Mouse (Mus musculus) liver, postnatal 0 days (tissue): ENCODE data around the gene Lamb1. TPM values are rescaled to one million over a fixed set of nuclear protein-coding genes. Genes with fewer than 3 reads are reported as not detected.

Source experiments
- ATAC-seq: fragments of 200-750 bp; cut with Nextera tagmentation; 2 replicates; pipeline ENCODE4 v1.8.0; 2017; ENCODE audit warnings: mild to moderate bottlenecking, moderate library complexity
- DNase-seq: peaks from one replicate; pipeline ENCODE4 v3.0.0-alpha.2; 2016
- H3K27ac ChIP-seq: fragments of 300-500 bp; sonication (generic); 2 replicates; pipeline ENCODE4 v1.5.1; 2014; ENCODE audit warnings: antibody characterized with exemption, moderate library complexity, mild to moderate bottlenecking, low read depth
- H3K27me3 ChIP-seq: fragments of 300-500 bp; sonication (generic); 2 replicates; pipeline ENCODE4 v1.6.1; 2014; ENCODE audit warnings: low read length, control low read depth, mixed read lengths; ENCODE audit not compliant: insufficient read depth
- H3K36me3 ChIP-seq: fragments of 300-500 bp; sonication (generic); replicated peaks from 2 replicates; pipeline ENCODE4 v1.6.1; 2014; ENCODE audit warnings: mild to moderate bottlenecking, control low read depth, low read length, moderate library complexity, mixed read lengths; ENCODE audit not compliant: insufficient read depth
- H3K4me1 ChIP-seq: fragments of 300-500 bp; sonication (generic); 2 replicates; pipeline ENCODE4 v1.6.1; 2014; ENCODE audit warnings: antibody characterized with exemption, mild to moderate bottlenecking, control low read depth; ENCODE audit not compliant: insufficient read depth
- H3K4me2 ChIP-seq: fragments of 300-500 bp; sonication (generic); 2 replicates; pipeline ENCODE4 v1.6.1; 2014; ENCODE audit warnings: low read depth, mild to moderate bottlenecking, low read length, moderate library complexity, mixed read lengths
- H3K4me3 ChIP-seq: fragments of 300-500 bp; sonication (generic); 2 replicates; pipeline ENCODE4 v1.5.1; 2014; ENCODE audit warnings: low read depth, low read length
- H3K9ac ChIP-seq: fragments of 300-500 bp; sonication (generic); replicated peaks from 2 replicates; pipeline ENCODE4 v1.6.1; 2014; ENCODE audit warnings: mild to moderate bottlenecking, moderate library complexity
- H3K9me3 ChIP-seq: fragments of 300-500 bp; sonication (generic); 2 replicates; pipeline ENCODE4 v1.6.1; 2016; ENCODE audit warnings: mild to moderate bottlenecking, control low read depth, low read length, mixed read lengths
- CTCF ChIP-seq: sonication (generic); IDR thresholded peaks from 2 replicates; pipeline ENCODE4 v1.5.1; 2016; ENCODE audit warnings: antibody characterized with exemption, low read depth
- EP300 ChIP-seq: IDR thresholded peaks from 2 replicates; pipeline ENCODE4 v1.6.1; 2016; ENCODE audit warnings: antibody characterized with exemption, low read depth, mild to moderate bottlenecking
- WGBS: fragments of 180-500 bp; shearing (Covaris S2); extraction: QIAGEN DNeasy Blood & Tissue Kit; methylation state at CpG from one replicate; pipeline ENCODE4 v1.1.7; 2014; ENCODE audit not compliant: insufficient replicate concordance; 5-methylcytosine and 5-hydroxymethylcytosine counted together
- polyA plus RNA-seq: library from polyadenylated mRNA; unstranded; fragments of >200 nt; fragmentation: Nextera tagmentation; extraction: Ambion mirVana; gene quantifications from 2 replicates; pipeline ENCODE4 v1.2.1, GENCODE M21; 2015

The Lamb1 gene
- polyA plus RNA-seq, 1 experiment from 2014 or later = 3.1 TPM

DNA sequence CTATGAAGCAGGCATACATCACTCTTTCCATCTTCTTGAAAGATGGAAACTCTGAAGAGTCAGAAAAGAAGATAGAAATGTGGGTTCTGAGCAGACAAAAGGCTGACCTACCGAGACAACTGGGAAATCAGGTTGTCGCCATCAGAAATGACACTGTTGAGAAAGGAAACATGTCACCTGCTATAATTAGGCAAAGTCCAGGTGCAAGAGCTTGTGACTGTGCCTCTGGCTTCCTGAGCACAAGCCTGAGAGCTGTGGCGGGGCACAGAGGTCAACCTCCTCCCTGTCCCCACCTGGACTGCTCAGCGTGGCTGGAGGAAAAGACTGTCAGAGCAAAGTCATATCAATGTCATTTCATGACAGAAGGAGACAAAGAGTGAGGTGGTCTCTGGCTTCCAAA, 25.2 kb upstream of the Lamb1 start:
- no peak for TF ChIP-seq EP300
- TF ChIP-seq CTCF = no peak
- no peaks in the 10 kb centered on the region for H3K4me1 ChIP-seq
- no peaks in the 10 kb centered on the region for H3K27me3 ChIP-seq
- no peak overlapping the region for H3K4me2 ChIP-seq
- no peaks in the 10 kb centered on the region for H3K9me3 ChIP-seq
- DNase-seq = no peak
- no peak for ATAC-seq
- H3K9ac ChIP-seq = no peak overlapping the region
- H3K4me3 ChIP-seq = no peak overlapping the region
- H3K36me3 ChIP-seq = no peaks in the 10 kb centered on the region
- WGBS = 66% methylated on average over 4 of the region's 4 CpGs
- H3K27ac ChIP-seq = no peak overlapping the region

GRCm38 (mm10) chr12:31240470-31240869, 24.6 kb upstream of the Lamb1 start, which contains the start of gene Gm6993:
Gene Gm6993 (plus strand): TSS chr12:31240770.
- no peaks in the 10 kb centered on the region for H3K4me1 ChIP-seq
- WGBS = 77% methylated on average over 5 of the region's 5 CpGs
- no peak for ATAC-seq
- H3K4me3 ChIP-seq = no peak within 1 kb of the TSS
- no peak for DNase-seq
- no peaks in the 10 kb centered on the region for H3K27me3 ChIP-seq
- no peak within 1 kb of the TSS for H3K4me2 ChIP-seq
- H3K9me3 ChIP-seq = no peaks in the 10 kb centered on the region
- H3K36me3 ChIP-seq = no peaks in the 10 kb centered on the region
- H3K9ac ChIP-seq = no peak within 1 kb of the TSS
- H3K27ac ChIP-seq = no peak within 1 kb of the TSS
- TF ChIP-seq CTCF (no peak), EP300 (no peak)

GRCm38 (mm10) chr12:31241595-31242342, 23.3 kb upstream of the Lamb1 start:
- H3K27ac ChIP-seq = no peak overlapping the region
- no peaks in the 10 kb centered on the region for H3K9me3 ChIP-seq
- H3K27me3 ChIP-seq = no peaks in the 10 kb centered on the region
- no peak overlapping the region for H3K4me2 ChIP-seq
- no peaks in the 10 kb centered on the region for H3K4me1 ChIP-seq
- TF ChIP-seq EP300 = no peak
- no peak for TF ChIP-seq CTCF
- WGBS = 69% methylated on average over 6 of the region's 6 CpGs
- no peaks in the 10 kb centered on the region for H3K36me3 ChIP-seq
- ATAC-seq (no peak), DNase-seq (no peak)
- H3K9ac ChIP-seq = no peak overlapping the region
- H3K4me3 ChIP-seq = no peak overlapping the region

DNA sequence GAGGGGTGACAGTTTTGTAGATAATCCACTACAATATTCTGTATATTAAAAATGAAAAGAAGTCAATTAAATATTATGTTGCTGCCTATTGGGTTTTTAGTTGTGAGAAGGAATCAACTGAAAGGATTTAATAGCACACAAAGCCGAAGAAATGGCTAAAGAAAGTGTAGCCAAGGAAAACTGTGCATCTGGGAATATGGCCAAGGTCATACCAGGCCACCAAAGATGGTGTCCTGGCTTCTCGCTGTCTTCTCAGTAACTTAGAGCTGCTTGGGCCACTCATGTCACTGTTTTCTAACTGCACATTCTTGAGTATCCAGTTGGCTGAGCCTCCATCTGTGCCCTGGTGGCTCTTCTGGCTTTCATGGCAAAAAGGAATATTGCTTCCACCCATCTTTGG, 21.0 kb upstream of the Lamb1 start:
- 65% methylated on average over 2 of the region's 2 CpGs for WGBS
- Histone ChIP-seq H3K4me3 (no peak overlapping the region), H3K27me3 (no peaks in the 10 kb centered on the region), H3K36me3 (no peaks in the 10 kb centered on the region), H3K9ac (no peak overlapping the region), H3K4me2 (no peak overlapping the region), H3K27ac (no peak overlapping the region), H3K9me3 (no peaks in the 10 kb centered on the region), H3K4me1 (no peaks in the 10 kb centered on the region)
- ATAC-seq = no peak
- no peak for DNase-seq
- TF ChIP-seq EP300 = no peak
- TF ChIP-seq CTCF = no peak

DNA sequence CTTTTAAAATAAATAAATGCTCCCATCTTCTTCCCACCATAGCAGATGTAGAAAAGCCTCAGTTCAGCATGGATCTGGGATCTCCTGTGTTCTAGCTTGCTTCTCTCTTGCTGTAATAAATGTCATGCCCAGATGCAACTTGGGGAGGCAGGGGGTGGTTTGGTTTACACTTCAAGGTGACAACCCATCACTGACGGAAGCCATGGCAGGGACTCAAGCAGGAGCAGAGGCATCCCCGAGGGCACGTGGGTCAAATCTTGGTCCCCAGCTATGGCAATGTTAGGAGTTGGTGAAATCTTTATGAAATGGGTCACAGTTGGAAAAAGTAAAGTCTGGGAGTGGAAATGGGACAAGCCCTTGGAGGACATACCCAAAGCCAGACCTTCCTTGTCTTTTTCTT, 20.3 kb upstream of the Lamb1 start:
- TF ChIP-seq EP300 = no peak
- TF ChIP-seq CTCF = no peak
- 76% methylated on average over 3 of the region's 3 CpGs for WGBS
- H3K36me3 ChIP-seq = no peaks in the 10 kb centered on the region
- no peak overlapping the region for H3K9ac ChIP-seq
- no peak for DNase-seq
- no peak overlapping the region for H3K27ac ChIP-seq
- no peak for ATAC-seq
- no peak overlapping the region for H3K4me3 ChIP-seq
- no peak overlapping the region for H3K4me2 ChIP-seq
- no peaks in the 10 kb centered on the region for H3K9me3 ChIP-seq
- H3K4me1 ChIP-seq = no peaks in the 10 kb centered on the region
- no peaks in the 10 kb centered on the region for H3K27me3 ChIP-seq

GRCm38 (mm10) chr12:31246153-31246552, 18.9 kb upstream of the Lamb1 start:
- no peaks in the 10 kb centered on the region for H3K36me3 ChIP-seq
- H3K9ac ChIP-seq = no peak overlapping the region
- ATAC-seq (no peak), DNase-seq (no peak)
- no peaks in the 10 kb centered on the region for H3K4me1 ChIP-seq
- no peak for TF ChIP-seq EP300
- TF ChIP-seq CTCF = no peak
- 64% methylated on average over 3 of the region's 3 CpGs for WGBS
- H3K4me3 ChIP-seq = no peak overlapping the region
- H3K4me2 ChIP-seq = no peak overlapping the region
- H3K27ac ChIP-seq = no peak overlapping the region
- no peaks in the 10 kb centered on the region for H3K27me3 ChIP-seq
- no peaks in the 10 kb centered on the region for H3K9me3 ChIP-seq

- no peaks in the 10 kb centered on the region for H3K4me1 ChIP-seq
- no peak overlapping the region for H3K27ac ChIP-seq
- H3K9me3 ChIP-seq = no peaks in the 10 kb centered on the region
- DNase-seq = no peak
- no peak overlapping the region for H3K4me3 ChIP-seq
- no peak for ATAC-seq
- H3K4me2 ChIP-seq = no peak overlapping the region
- H3K27me3 ChIP-seq = no peaks in the 10 kb centered on the region
- 38% methylated on average over 3 of the region's 3 CpGs for WGBS
- H3K9ac ChIP-seq = no peak overlapping the region
- TF ChIP-seq EP300 = no peak
- TF ChIP-seq CTCF = no peak
- H3K36me3 ChIP-seq = no peaks in the 10 kb centered on the region
Measured at GRCm38 (mm10) chr12:31246615-31247014, 18.4 kb upstream of the Lamb1 start.
